Mouse (Mus musculus): ENCODE results near the gene Fhl2. TPM values are rescaled to one million over a fixed set of nuclear protein-coding genes. Genes with fewer than 3 reads are reported as not detected.
"Not testable (repeated sequence)": the region's sequence is repeated elsewhere in the genome, so short reads cannot be mapped to it uniquely, and the experiment has no call there.

Gene Fhl2
- polyA plus RNA-seq, 1 experiment, result 44.8 TPM

- no peak for DNase-seq (ENCODE audit: low read depth, low spot score)
- WGBS, result 15% methylated on average over 4 of the region's 4 CpGs
Observed at GRCm38 (mm10) chr1:43159429-43159828, 37.4 kb downstream of the Fhl2 start.

DNA sequence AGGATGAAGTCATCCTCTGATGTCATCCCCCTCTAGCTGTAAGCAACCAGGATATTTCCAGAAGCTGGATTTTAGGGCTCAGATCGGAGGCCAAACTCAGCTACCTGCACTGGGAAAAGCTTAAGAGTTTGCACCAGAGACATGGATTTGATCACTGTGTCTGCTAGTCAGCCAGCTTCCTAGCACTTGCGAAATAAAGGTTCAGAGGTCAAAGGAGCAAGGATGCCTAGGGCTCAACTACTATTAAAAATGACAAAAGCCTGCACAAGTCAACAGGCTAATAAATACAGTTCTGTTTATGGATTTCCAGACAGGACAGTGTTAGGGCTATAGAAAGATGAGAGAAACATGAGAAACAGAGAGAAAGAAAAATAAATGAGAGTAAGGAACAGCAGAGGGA is 38.9 kb downstream of the Fhl2 start:
- no peak for DNase-seq (ENCODE audit: low read depth, low spot score)
- 84% methylated on average over 2 of the region's 2 CpGs for WGBS

DNA sequence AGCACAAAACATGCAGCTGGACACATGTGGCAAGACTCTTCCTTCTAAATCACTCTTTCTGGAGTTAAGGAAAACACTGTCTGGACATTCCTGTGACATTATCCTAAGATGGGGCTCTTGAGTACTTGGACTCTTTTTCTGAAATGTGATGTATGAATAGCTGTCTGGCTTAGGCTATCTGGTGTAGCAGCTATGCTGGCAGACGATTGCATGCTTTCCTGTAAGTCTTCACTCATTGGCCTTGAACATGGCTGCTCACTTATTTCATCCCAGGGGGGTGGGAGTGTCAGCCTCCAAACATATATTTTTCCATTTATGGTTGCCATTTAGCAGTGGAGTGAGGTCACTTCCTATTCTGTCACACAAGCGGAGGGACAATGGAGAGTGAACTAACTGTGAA is 42.3 kb downstream of the Fhl2 start:
- DNase-seq (ENCODE audit: low read depth, low spot score), result no peak
- WGBS, result 32% methylated on average over 2 of the region's 2 CpGs

GRCm38 (mm10) chr1:43153538-43153937 is 43.2 kb downstream of the Fhl2 start:
- no peak for DNase-seq (ENCODE audit: low read depth, low spot score)
- 28% methylated on average over 5 of the region's 5 CpGs for WGBS

DNA sequence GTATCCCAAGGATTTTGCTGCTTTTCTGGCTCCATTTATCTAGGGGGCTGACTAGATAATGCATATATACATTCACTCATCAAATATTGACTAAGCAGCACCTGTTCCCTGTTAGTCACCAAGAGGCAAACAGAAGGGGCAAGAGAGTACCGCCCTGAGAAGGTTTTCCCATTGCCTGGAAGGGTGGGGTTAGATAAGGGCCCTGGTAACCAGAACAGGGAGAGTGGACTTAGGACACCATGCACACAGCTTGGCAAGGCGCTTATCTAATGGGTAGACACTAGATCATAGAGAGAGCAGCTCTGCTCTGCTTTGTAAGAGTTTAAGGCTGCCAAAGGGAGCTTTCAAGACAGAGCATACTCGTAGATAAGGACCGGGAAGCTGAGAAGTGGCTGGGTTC is 44.2 kb downstream of the Fhl2 start:
- WGBS, result 37% methylated on average over 4 of the region's 4 CpGs
- DNase-seq (ENCODE audit: low read depth, low spot score), result peak; percentile 84

- DNase-seq (ENCODE audit: low read depth, low spot score), result no peak
- WGBS, result 56% methylated on average over 3 of the region's 3 CpGs
Observed at GRCm38 (mm10) chr1:43150225-43150624, 46.6 kb downstream of the Fhl2 start.

DNA sequence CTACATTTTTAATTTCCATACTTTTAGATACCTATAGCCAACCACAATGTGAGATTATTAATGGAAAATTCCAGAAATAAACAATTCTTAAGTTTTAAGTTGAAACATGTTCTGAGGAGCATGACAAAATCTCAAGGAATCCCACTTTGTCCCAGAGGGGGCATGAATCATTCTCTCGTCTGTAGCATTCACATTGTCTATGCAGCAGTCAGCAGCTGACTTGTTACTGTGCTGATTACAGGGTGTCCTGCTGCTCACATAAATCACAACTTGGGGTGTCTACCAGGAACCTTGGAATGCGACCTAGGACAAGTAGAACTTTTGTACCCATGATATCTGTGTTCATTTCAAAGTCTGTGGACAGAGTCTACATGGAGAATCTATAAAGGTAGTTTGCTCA is 49.3 kb downstream of the Fhl2 start:
- WGBS, result 77% methylated on average over 2 of the region's 2 CpGs
- DNase-seq (ENCODE audit: low read depth, low spot score), result no peak

DNA sequence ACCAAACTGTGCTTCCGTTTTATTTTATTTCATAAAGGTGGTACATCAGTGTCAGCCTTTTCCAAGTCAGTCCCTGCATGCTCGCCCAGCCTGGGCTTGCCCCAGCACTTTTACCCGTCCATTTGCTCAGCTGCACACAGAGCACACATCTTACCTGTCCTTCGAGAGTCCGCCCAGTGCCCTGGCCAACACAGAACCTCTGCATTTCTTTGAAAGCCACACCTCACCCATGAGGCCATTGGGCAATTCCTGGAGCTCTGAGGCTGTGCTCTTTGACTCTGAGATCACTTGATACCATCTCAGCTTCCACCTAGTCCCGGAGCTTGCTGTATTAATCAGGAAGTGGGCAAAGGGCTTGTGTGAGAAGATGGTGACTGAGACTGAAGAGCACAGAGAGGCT is 51.4 kb downstream of the Fhl2 start:
- no peak for DNase-seq (ENCODE audit: low read depth, low spot score)
- WGBS, result 38% methylated on average over 6 of the region's 6 CpGs

DNA sequence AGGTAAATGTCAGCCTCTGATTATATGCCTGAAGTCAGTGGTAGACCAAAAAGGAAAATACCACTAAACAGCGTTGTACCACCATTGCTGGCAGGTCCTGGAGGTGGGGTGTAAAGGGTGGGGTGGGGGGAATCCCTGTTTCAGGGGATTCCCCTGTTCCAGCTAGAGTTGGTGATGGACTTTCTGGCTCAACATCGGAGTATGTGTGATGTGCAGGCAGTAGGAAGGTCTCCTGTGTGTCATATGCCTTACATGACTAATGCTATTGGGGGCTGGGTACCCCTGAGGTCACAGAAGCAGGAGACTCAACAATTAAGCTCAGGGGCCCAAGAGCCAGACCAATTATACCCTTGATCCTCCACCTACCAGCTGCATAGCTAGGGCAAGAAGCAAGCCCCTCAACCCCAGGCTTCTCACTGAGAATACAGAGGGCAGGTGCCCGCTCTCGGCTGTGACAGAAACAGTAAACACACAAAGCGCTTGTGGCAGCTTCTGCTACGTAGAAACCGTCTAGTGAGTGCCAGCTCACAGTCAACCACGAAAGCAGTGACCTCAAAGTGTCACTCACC is 52.4 kb downstream of the Fhl2 start:
- DNase-seq (ENCODE audit: low read depth, low spot score), result no peak
- WGBS, result 74% methylated on average over 8 of the region's 8 CpGs

DNA sequence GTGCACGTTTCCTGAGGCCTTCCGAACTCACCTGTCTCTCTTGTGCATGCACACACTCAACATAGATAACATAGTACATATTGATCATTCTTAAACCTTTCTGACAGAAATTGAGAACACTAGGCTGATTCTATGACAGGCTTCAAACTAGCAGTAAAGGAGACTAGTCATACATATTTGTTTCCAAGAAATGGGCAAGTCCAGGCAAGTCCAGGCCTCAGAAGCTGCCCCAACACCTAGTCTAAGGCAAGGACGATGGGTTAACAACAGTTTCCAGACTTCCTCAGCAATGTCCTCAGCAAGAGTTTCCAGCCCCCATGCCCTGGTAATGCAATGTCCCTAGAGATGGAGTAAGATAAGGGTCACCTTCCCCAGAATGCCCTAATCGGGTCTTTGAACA is 53.0 kb downstream of the Fhl2 start:
- no peak for DNase-seq (ENCODE audit: low read depth, low spot score)
- 89% methylated on average over 4 of the region's 4 CpGs for WGBS

GRCm38 (mm10) chr1:43143284-43143683 is 53.5 kb downstream of the Fhl2 start:
- 76% methylated on average over 4 of the region's 4 CpGs for WGBS
- no peak for DNase-seq (ENCODE audit: low read depth, low spot score)

GRCm38 (mm10) chr1:43142849-43143248 is 53.9 kb downstream of the Fhl2 start:
- 63% methylated on average over 6 of the region's 6 CpGs for WGBS
- DNase-seq (ENCODE audit: low read depth, low spot score), result no peak

DNA sequence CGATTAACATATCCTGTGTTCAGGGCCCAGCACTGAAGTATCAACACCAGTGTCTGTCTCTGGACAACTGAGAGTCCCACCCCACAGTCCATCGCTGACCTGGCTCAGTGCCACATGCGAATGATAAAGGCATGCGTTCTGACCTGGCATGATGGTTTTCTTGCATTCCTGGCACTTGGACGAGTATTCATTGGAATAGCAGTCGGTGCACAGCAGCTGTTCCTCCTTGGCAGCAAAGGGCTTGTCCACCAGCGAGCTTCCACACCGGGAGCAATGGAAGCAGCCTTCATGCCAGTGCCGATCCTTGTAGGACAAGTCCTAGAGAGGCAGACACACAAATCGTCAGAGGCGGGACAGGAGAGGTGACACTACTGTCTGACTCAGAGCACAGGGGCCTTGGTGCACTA is 55.2 kb downstream of the Fhl2 start:
- no peak for DNase-seq (ENCODE audit: low read depth, low spot score)
- 38% methylated on average over 11 of the region's 11 CpGs for WGBS

- no peak for DNase-seq (ENCODE audit: low read depth, low spot score)
- 51% methylated on average over 8 of the region's 8 CpGs for WGBS
Observed at GRCm38 (mm10) chr1:43139587-43140266, 57.1 kb downstream of the Fhl2 start.

- no peak for DNase-seq (ENCODE audit: low read depth, low spot score)
- 79% methylated on average over 15 of the region's 15 CpGs for WGBS
Observed at GRCm38 (mm10) chr1:43138268-43138812, 58.4 kb downstream of the Fhl2 start.

GRCm38 (mm10) chr1:43137334-43137733 is 59.5 kb downstream of the Fhl2 start:
- WGBS, result 91% methylated on average over 5 of the region's 5 CpGs
- DNase-seq (ENCODE audit: low read depth, low spot score), result no peak

GRCm38 (mm10) chr1:43136488-43137029 is 60.2 kb downstream of the Fhl2 start:
- not testable (repeated sequence) for DNase-seq (ENCODE audit: low read depth, low spot score)
- WGBS, result 88% methylated on average over 2 of the region's 2 CpGs

- DNase-seq (ENCODE audit: low read depth, low spot score), result no peak
- WGBS, result 86% methylated on average over 9 of the region's 9 CpGs
Observed at GRCm38 (mm10) chr1:43131591-43131990, 65.2 kb downstream of the Fhl2 start.

DNA sequence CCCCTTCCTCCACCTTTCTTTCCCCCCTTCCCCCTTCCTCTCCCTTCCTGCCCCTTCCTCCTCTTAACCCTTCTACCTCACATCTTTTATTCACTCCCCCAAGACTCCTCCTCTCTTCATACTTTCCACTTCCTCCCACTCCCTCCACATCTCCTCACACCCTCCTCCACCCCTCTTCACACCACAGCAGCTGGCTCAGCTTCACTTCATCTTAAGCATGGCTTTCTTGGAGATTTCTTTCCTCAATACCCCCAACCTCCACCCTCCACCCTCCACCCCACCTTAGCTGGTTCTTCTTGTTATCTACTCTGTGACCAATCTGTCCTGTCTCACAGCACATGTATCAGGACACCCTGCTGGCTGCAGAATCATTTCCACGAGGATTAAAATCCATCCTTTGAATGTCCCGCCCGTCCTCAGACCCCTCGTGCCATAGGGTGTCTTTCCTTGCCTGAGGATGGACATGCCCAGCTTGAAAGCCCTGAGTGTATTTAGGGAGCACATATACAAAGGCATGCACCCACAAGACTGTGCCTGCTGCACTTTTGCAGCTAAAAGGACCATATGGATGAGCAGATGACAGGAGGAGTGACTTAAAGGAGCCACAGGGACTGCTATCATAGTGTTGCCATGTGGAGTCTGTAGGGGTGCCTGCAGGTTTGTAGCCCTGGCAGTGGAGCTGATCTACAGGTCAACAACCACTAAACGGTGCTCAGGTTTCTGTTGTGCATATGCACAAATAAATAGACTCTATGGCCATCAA is 66.4 kb downstream of the Fhl2 start:
- whole genome bisulfite sequencing, result 79% methylated on average over 5 of the region's 5 CpGs
- no peak for DNase-seq (ENCODE audit: low read depth, low spot score)

- WGBS, result 66% methylated on average over 8 of the region's 8 CpGs
- no peak for DNase-seq (ENCODE audit: low read depth, low spot score)
Observed at GRCm38 (mm10) chr1:43127820-43128610, 68.8 kb downstream of the Fhl2 start.

Data from large intestine, adult 2 months (tissue).